Mouse (Mus musculus): ENCODE data around the gene Pfkfb4.
A peak's percentile ranks its signal among the peaks of the same experiment; 100 is the strongest.

The Pfkfb4 gene

DNA sequence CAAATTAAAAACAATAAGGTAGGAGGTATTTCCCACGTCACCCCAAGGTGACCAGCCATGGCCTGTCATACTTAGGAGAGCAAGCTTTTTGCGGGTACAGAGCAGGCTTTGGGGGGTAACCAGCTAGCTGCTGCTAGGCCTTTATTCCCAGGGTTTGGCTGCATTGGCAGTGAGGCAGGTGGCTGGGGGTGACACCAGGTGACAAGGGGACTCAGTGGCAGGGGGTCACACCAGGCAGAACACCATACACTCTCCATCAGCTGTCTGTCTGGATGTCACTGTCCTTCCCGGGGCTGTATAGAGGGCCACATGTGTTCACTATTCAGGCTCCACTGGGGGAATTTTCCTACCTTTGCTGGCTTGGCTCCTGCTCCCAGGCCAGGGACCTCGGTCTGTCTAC, 65.3 kb downstream of the Pfkfb4 start:
- no peak for ATAC-seq (ENCODE audit: low TSS enrichment)

DNA sequence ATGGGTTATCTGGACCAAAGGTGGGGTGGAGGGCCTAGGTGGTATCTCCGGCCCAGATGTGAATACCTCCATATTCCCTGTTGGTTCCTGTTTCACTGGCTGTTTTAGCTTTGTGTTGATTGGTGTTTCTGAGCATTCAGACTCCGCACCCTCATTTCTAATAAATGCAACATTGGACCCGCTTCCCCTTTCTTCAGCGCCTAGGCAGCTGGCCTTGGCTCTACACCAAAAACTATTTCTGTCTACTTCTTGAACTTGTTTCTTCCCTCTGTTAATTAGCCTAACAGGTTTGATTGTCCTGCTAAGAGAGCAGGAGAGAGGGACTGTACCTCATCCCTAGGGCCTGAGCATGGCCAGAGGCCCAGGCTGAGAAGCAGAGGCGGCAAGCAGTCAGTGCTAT, 66.0 kb downstream of the Pfkfb4 start:
- ATAC-seq (ENCODE audit: low TSS enrichment), result no peak

DNA sequence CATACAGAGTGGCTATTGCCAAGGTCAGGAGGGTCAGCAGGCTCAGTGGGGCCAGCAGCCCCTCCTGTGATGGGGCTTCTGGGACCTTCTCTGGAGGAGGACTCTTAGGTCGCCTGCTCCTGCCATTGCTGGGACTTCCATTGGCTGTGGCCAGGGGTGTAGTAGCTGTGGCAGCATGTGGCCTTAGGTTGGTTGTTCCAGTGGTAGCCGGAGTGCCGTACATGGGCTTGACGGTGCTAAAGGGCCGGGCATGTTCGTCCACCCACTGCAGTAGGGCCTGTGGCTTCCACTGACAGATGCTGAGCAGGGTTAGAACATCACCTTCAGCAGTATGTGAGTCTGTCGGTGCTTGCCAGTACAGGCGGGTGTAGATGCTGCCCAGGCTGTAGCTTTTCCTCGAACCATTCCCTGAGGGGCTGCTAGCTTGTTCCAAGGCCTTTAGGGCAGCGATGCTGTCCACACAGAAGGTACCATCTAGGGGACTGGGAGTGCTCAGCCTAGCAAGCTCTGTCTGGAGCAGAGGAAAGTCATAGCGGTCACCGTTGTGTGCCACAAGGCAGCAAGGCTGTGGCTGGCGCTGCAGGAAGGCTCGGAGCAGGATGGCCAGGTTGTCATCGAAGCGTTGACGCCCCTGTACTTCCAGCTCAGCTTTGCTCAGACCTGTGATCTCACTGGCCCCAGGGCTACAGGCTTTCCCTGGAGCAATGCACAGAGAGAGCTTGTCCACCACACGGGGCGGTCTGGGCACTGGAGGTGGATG, 66.6 kb downstream of the Pfkfb4 start:
- ATAC-seq (ENCODE audit: low TSS enrichment), result no peak

DNA sequence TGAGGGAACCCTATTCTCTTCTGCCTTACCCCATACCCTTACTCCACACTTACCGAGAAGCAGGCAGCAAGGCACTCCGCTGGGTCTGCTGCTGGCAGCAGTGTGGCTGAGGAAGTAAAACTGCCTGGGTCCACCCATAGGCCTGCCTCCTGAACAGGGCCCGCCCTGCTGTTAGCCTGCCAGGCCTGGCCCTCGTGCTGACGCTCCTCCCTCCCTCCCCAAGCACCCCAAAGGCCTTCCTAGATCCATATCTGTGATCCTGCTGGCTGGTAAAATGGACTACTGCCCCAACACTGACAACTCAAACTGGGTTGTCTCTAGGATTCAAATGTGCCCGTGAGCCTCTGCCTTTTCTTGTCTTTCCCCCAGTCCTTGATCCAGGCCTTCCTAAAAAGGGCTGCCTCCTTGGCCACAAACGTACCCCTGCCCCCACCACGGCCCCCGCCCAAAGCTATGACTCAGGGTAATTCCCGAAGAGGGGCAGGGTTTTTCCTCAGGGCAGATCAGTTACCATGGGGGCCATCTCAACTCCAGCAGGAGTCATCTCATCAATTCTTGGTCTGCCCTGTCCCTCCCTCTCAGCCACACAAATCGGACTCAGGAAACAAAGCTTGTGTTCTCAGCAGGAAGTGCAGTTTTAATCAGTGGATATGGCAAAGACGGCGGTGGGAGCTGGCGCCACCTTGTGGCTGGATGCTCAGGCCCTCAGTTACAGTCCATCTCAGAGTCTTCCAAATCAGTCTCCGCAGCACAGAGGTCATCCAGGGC, 67.7 kb downstream of the Pfkfb4 start, which contains the start of gene Trex1:
TSS of gene Trex1 (minus strand) at position 599 of the 768 bp plus-strand sequence.
- peak; percentile 66 for ATAC-seq (ENCODE audit: low TSS enrichment)

DNA sequence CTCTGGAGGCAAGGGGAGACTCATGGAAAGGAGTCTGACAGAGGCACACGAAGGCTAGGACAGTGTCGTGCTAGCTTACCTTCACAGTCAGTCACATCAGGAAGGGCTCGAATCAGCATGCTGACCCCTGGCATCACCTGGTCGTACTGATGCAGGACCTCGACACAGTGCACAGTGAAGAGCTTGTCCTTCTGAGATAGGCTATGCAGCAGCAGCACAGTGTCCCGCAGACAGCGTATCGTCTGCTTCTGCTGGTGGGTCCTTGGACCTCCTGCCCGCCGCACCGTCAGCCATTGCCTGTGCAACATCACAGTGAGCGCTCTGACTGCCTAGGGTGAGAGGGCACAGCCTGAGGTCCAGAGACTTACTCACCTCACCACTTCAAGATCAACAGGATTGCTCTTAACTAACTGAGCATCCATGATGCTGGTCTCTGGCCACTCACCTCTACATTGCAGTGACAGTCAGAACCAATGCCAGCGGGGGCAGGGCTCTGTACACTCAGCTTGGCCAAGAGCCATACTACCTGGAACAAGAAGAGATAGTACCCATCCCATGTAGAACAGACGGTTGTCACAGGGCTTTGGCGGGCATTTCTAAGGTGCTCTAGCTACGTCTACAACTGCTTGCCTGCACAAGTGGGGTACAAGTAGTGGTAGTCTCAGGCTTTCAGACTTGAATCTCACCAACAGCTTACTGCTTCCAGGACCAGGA, 68.8 kb downstream of the Pfkfb4 start:
- ATAC-seq (ENCODE audit: low TSS enrichment), result no peak

DNA sequence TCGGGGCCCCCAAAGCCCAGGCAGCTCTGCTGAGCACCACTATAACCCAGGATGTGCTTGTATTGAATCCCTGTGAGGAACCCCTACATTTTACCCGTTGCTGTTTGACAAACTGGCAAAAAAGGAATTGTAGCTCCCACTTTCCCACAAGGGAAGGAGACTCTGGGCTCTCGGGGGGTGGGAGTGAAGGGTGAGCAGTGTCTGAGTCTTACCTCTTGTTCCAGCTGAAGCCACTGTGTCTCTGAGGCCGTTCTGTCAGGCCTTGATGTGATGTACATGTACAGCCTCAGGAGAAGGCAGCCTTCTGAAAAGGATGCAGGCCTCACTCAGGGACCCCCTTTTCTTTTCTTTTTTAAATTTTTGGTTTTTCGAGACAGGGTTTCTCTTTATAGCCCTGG, 69.3 kb downstream of the Pfkfb4 start:
- ATAC-seq (ENCODE audit: low TSS enrichment), result no peak

DNA sequence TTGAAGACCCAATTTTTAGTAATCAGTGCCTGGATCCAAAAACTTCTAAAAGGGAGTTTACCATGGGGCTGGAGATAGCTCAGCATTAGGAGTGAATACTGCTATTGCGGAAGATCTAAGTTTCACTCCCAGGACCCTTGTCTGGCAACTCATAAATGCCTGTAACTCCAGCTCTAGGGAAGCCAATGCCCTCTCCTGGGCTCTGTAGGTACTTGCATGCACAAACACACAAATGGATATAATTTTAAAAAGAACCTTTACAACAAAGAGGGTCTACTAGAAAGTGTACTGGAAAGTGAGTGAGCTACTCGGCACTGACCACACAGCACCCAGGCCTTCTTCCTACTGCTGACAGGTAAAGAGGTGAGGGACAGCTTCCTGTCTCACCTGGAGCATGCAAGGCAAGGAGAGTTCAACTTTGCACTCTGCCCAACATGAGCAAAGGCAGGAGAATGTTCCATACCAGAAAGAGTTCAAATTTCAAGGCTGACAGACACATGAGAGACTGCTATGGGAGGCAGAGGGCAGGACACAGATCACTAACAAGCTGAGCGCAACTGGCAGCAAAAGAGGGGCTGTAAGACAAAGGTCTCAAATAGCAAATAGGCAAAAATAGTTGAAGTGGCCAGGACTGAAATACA, 76.6 kb downstream of the Pfkfb4 start:
- ATAC-seq (ENCODE audit: low TSS enrichment), result no peak

DNA sequence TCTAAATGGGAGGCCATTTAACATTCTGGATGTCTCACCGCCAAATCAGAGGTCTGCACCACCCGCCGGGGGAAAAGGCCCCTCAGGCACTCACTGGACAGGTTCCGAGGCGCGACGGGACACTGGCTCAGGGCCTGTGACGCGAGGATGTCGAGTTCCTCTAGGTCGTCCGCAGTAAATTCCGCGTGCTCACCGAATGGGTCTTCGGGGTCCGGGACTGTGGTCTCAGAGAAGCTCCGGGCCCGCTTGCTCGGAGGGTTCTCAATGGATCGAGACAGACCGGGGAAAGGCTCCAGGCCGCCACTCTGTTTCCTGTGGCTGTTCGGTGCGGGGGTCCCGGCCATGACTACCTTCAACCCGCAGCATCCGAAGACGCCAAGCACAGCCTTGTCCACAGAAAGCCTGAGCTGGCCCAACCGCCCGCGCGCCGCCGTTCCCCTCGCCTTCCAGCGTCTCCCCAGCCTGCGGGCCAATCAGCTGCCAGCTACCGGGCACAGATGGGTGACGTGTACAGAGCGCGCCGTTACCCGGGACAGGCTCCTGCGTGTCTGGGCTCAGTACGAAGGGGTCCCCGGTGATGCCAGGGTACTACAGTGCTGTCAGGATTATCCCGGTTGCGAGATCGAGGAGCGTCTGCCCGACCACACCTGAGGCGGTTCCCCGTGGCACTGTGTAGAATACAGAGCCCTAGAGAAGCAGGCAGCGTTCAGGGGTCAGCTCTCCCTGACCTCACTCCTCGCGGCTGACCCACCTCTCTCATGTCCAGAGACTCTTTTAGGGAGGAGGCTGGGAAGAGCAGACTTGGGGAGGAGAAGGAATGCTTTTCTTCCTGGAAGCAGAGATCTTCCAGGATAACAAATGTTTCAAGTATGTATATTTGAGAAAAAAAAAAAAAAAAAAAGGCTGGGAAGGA, 82.3 kb downstream of the Pfkfb4 start, which contains the start of gene Atrip:
TSS of gene Atrip (minus strand) at position 464 of the 913 bp plus-strand sequence.
- ATAC-seq (ENCODE audit: low TSS enrichment), result peak; percentile 99

DNA sequence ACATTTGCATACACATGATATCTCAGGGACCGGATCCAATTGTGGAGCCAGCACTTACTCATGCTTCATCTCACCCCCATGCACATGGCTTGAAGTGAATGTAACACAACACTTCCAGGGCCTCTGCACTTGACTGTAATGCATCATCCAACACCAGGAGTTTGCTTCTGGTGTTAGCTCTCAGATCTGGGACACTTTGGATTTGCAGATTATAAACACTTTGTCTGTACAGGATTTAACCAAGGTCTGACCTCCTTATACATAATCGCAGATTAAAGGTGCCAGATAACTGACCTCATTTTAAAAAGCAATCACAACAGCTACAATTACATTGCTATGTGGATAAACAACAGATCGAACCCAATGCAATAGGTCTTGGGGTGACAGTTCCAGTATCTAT, 88.9 kb downstream of the Pfkfb4 start:
- no peak for ATAC-seq (ENCODE audit: low TSS enrichment)

DNA sequence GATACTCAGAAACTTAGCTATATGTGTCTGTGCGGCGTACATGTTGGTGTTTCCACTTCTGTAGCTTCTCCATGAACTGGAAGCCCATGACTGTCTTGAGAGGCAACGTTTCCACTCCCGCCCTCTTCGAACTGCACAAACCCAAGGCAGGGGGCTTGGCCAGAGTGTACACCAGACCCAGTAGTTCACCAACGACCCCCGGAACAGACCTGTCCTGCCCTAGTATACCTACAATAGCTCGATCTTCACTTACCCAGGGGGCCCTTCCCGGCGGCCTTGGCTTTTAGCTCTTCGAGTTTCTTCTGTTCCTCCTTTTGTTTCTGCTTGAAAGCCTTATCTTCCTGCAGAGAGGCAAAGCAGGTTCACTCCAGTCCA, 90.2 kb downstream of the Pfkfb4 start:
- ATAC-seq (ENCODE audit: low TSS enrichment), result no peak

Measured in frontal cortex, adult (tissue).